19 mouse cellular contexts compared by ENCODE assay signal in genomic region chr17:6798392-6799061, GRCm38 (mm10). TPM values are rescaled to one million over a fixed set of nuclear protein-coding genes. Genes with fewer than 3 reads are reported as not detected.
DNase-seq lines count a peak whose midpoint lies in the region; TF ChIP-seq lines count a peak whose summit lies in the region.
"Had no signal": no experiment of that assay in that cellular context is flagged by ENCODE, and none has a peak within 500 bp of the region (broad histone marks: within the 10 kb centered on the region; RNA-seq: fewer than 3 reads in every experiment).

No protein-coding gene starts in this region.

- H3K27me3 ChIP-seq in MEL (ENCODE audit: control insufficient read depth in 1 of 2, insufficient read depth in 2 of 2, low read length in 2 of 2): no peaks in the 10 kb centered on the region
- H3K27me3 ChIP-seq in heart, embryonic 10.5 days (ENCODE audit: insufficient read depth, poor library complexity, severe bottlenecking): no peaks in the 10 kb centered on the region; the same call in 1 of the 2 replicates
- H3K27me3 ChIP-seq: hindbrain, embryonic 12.5 days; midbrain, embryonic 13.5 days; neural tube, embryonic 15.5 days had no signal

- TF ChIP-seq EP300 in MEL (IDR thresholded peaks at IDR 0.05; ENCODE audit: low read depth in 1 of 2, low read length in 2 of 2): no peak

- peaks cover 0 to 16% of the 10 kb centered on the region in 2 experiments; a peak in 1 of 4 replicates for H3K4me1 ChIP-seq in MEL (ENCODE audit: control insufficient read depth in 1 of 2, insufficient read depth in 2 of 2, low read length in 2 of 2)
- H3K4me1 ChIP-seq in heart, embryonic 10.5 days: peaks cover 21% of the 10 kb centered on the region
- H3K4me1 ChIP-seq: neural tube, embryonic 15.5 days had no signal

- no peaks in the 10 kb centered on the region for H3K79me2 ChIP-seq in MEL (ENCODE audit: control insufficient read depth, insufficient read depth, low read length, poor library complexity)

- peak; percentile 63 to 75 for DNase-seq in cerebellum, postnatal 10 days
- DNase-seq in cerebellum, postnatal 4 days (ENCODE audit: low spot score in 2 of 2): no peak
- DNase-seq in MEL (ENCODE audit: low read depth, low spot score): no peak
- peak; percentile 48 to 73 for DNase-seq in lung, adult 18-20 months
- DNase-seq in lung, postnatal 25 days (ENCODE audit: low spot score): peak; percentile 64
- no peak for DNase-seq in layer of hippocampus, adult 8-10 months (ENCODE audit: low spot score in 2 of 2)
- DNase-seq in heart, embryonic 10.5 days (ENCODE audit: low spot score): no peak
- DNase-seq in heart, postnatal 10 days: no peak
- DNase-seq: cerebellum, adult 8-10 months; gastrocnemius, postnatal 10 days; heart, adult 2 months; kidney, adult 11 months; kidney, postnatal 14 days; layer of hippocampus, postnatal 36 days; retina, postnatal 1 day had no signal

- intact Hi-C loops in heart, postnatal 10 days (cut with DNase I): no loop called here

- no peak overlapping the region for H3K9ac ChIP-seq in MEL (ENCODE audit: control insufficient read depth, low read depth, low read length, poor library complexity, severe bottlenecking)
- H3K9ac ChIP-seq: hindbrain, embryonic 12.5 days; midbrain, embryonic 13.5 days; neural tube, embryonic 15.5 days had no signal

- no peak overlapping the region for H3K4me3 ChIP-seq in MEL (ENCODE audit: control insufficient read depth in 1 of 2, insufficient read depth in 1 of 2, low read depth in 2 of 2, low read length in 2 of 2)
- H3K4me3 ChIP-seq in heart, embryonic 10.5 days: no peak overlapping the region
- H3K4me3 ChIP-seq: heart, adult 2 months; hindbrain, embryonic 12.5 days; midbrain, embryonic 13.5 days; neural tube, embryonic 15.5 days had no signal

- peaks cover 0 to 2% of the 10 kb centered on the region in 2 experiments; a peak in 1 of 4 replicates for H3K36me3 ChIP-seq in MEL (ENCODE audit: control insufficient read depth in 1 of 2, insufficient read depth in 2 of 2, low read length in 2 of 2)
- 0 out of 2 replicates have a peak, but pooled peaks cover 3% of the 10 kb centered on the region for H3K36me3 ChIP-seq in heart, embryonic 10.5 days
- H3K36me3 ChIP-seq: G1E; hindbrain, embryonic 12.5 days; neural tube, embryonic 15.5 days had no signal

- H3K9me3 ChIP-seq in MEL (replicated peaks; ENCODE audit: insufficient read depth, low read length): no peaks in the 10 kb centered on the region
- 0 out of 2 replicates have a peak, but pooled peaks cover 5% of the 10 kb centered on the region for H3K9me3 ChIP-seq in heart, embryonic 10.5 days
- H3K9me3 ChIP-seq: neural tube, embryonic 15.5 days had no signal

- no peak for TF ChIP-seq POLR2A in MEL (IDR thresholded peaks at IDR 0.05; ENCODE audit: control insufficient read depth in 1 of 2, insufficient read depth in 1 of 2, low read depth in 1 of 2, low read length in 2 of 2, poor library complexity in 1 of 2)

- no peak for TF ChIP-seq RAD21 in MEL (IDR thresholded peaks at IDR 0.05; ENCODE audit: low read depth, low read length)

- no peak overlapping the region for H3K27ac ChIP-seq in MEL (ENCODE audit: control insufficient read depth, low read depth, low read length)
- no peak overlapping the region for H3K27ac ChIP-seq in heart, embryonic 10.5 days
- H3K27ac ChIP-seq: heart, adult 2 months; hindbrain, embryonic 12.5 days; midbrain, embryonic 13.5 days; neural tube, embryonic 15.5 days had no signal

- 71% methylated on average over 12 of the region's 12 CpGs for WGBS in heart, embryonic 10.5 days

- no peak for TF ChIP-seq CTCF in MEL (IDR thresholded peaks at IDR 0.05 in 2 of 3, conservative IDR thresholded peaks at IDR 0.05 in 1 of 3; ENCODE audit: control insufficient read depth in 1 of 3, insufficient read depth in 1 of 3, low read depth in 2 of 3, low read length in 3 of 3, poor library complexity in 1 of 3, severe bottlenecking in 1 of 3)

TF ChIP-seq in MEL, 35 proteins besides CTCF, POLR2A, EP300 and RAD21:
- TF ChIP-seq GATA1 (IDR thresholded peaks at IDR 0.05; ENCODE audit: low read depth, low read length) (peak; percentile 31; the same call in 1 of the 2 replicates), CHD2 (IDR thresholded peaks at IDR 0.05; ENCODE audit: low read length) (no peak), RCOR1 (IDR thresholded peaks at IDR 0.05; ENCODE audit: low read depth, low read length) (no peak), SMC3 (IDR thresholded peaks at IDR 0.05; ENCODE audit: low read depth, low read length) (no peak)
TF ChIP-seq in MEL: peak in this region for 1.

RNA-seq across cellular contexts. Expression of gene Ezr, which starts 15.9 kb away (rescaled TPM):
- total RNA-seq in MEL (2012; rRNA removed): 43.0 and 48.7 TPM in 2 replicates
- 10 to 100 TPM in 1 of 2 experiments, not detected in 1; 88.7 TPM for polyA plus RNA-seq in MEL (2012; ENCODE audit: insufficient read depth in 1 of 2, insufficient read length in 2 of 2, low read depth in 1 of 2, low replicate concordance in 2 of 2, missing spikeins in 1 of 2)
- 10 to 100 TPM; 37.3 to 59.3 (median 44.4) TPM for total RNA-seq in layer of hippocampus, adult 8-10 months (2022)
- polyA plus RNA-seq in heart, embryonic 10.5 days (2016; fragmentation: Nextera tagmentation; extraction: Ambion mirVana): 121 and 125 TPM in 2 replicates
- 10 to 100 TPM; 68.1 to 83.6 TPM for total RNA-seq in heart, postnatal 10 days (2021)

Comparison
In these comparisons a context has a peak if more than half of its experiments do, and no peak if none do; other contexts are left out.
1. DNase-seq: peak in cerebellum, postnatal 10 days (2 of 2), lung, adult 18-20 months (2 of 2) and lung, postnatal 25 days (single experiment); none in cerebellum, postnatal 4 days (0 of 2), MEL (single experiment), layer of hippocampus, adult 8-10 months (0 of 2), heart, embryonic 10.5 days (single experiment) and heart, postnatal 10 days (0 of 2).